Mouse (Mus musculus): ENCODE measurements at regions not wholly inside any gene's neighbourhood (a gene's known extent, or its start where the extent isn't known, plus 50 kb on each side); places are given as distances from the start of the nearest gene placed in this dataset.
A peak's percentile ranks its signal among the peaks of the same experiment; 100 is the strongest.

GRCm38 (mm10) chr13:101111773-101112172 is 278.5 kb upstream of the Slc30a5 start:
- no peak for DNase-seq

GRCm38 (mm10) chr13:101100621-101101020 is 267.4 kb upstream of the Slc30a5 start:
- DNase-seq = no peak

- DNase-seq = no peak
Measured at GRCm38 (mm10) chr13:101096856-101097255, 263.6 kb upstream of the Slc30a5 start.

- DNase-seq = no peak
Measured at GRCm38 (mm10) chr13:101096221-101096620, 263.0 kb upstream of the Slc30a5 start.

- DNase-seq = no peak
Measured at GRCm38 (mm10) chr13:101095057-101095831, 262.0 kb upstream of the Slc30a5 start.

GRCm38 (mm10) chr13:101092743-101093131 is 259.5 kb upstream of the Slc30a5 start:
- no peak for DNase-seq

GRCm38 (mm10) chr13:101092033-101092742 is 259.0 kb upstream of the Slc30a5 start:
- DNase-seq = peak; percentile 48 to 49

- DNase-seq = no peak
Measured at GRCm38 (mm10) chr13:101085182-101085581, 252.0 kb upstream of the Slc30a5 start.

GRCm38 (mm10) chr13:101084193-101084592 is 251.0 kb upstream of the Slc30a5 start:
- DNase-seq = no peak

- DNase-seq = no peak
Measured at GRCm38 (mm10) chr13:101083416-101083815, 250.2 kb upstream of the Slc30a5 start.

GRCm38 (mm10) chr13:101068489-101068888 is 235.3 kb upstream of the Slc30a5 start:
- DNase-seq = no peak

GRCm38 (mm10) chr13:101062582-101062981 is 229.4 kb upstream of the Slc30a5 start:
- no peak for DNase-seq

GRCm38 (mm10) chr13:101061233-101062144 is 228.3 kb upstream of the Slc30a5 start:
- DNase-seq = no peak

- DNase-seq = no peak
Measured at GRCm38 (mm10) chr13:101049511-101049910, 216.3 kb upstream of the Slc30a5 start.

- DNase-seq = no peak
Measured at GRCm38 (mm10) chr13:101032594-101032993, 199.4 kb upstream of the Slc30a5 start.

GRCm38 (mm10) chr13:101026043-101026442 is 192.8 kb upstream of the Slc30a5 start:
- no peak for DNase-seq

- no peak for DNase-seq
Measured at GRCm38 (mm10) chr13:101025488-101025887, 192.3 kb upstream of the Slc30a5 start.

GRCm38 (mm10) chr13:101024971-101025370 is 191.7 kb upstream of the Slc30a5 start:
- DNase-seq = peak in 1 of 2 experiments; percentile 5

GRCm38 (mm10) chr13:101019272-101019676 is 186.0 kb upstream of the Slc30a5 start:
- no peak for DNase-seq

GRCm38 (mm10) chr13:101017041-101017440 is 183.8 kb upstream of the Slc30a5 start:
- no peak for DNase-seq

- DNase-seq = no peak
Measured at GRCm38 (mm10) chr13:101016181-101016580, 183.0 kb upstream of the Slc30a5 start.

- no peak for DNase-seq
Measured at GRCm38 (mm10) chr13:101015435-101015834, 182.2 kb upstream of the Slc30a5 start.

GRCm38 (mm10) chr13:101013604-101014003 is 180.4 kb upstream of the Slc30a5 start:
- no peak for DNase-seq

All from layer of hippocampus, postnatal 36 days (tissue).